Mouse (Mus musculus) lung, postnatal 0 days (tissue): ENCODE results near the gene Usp24.

Experiments
- CTCF ChIP-seq: IDR thresholded peaks from 2 replicates; pipeline ENCODE4 v1.5.1; 2016; ENCODE audit warnings: antibody characterized with exemption, mild to moderate bottlenecking
- EP300 ChIP-seq: IDR thresholded peaks from 2 replicates; pipeline ENCODE4 v1.6.1; 2016; ENCODE audit warnings: antibody characterized with exemption, mild to moderate bottlenecking, control low read depth

DNA sequence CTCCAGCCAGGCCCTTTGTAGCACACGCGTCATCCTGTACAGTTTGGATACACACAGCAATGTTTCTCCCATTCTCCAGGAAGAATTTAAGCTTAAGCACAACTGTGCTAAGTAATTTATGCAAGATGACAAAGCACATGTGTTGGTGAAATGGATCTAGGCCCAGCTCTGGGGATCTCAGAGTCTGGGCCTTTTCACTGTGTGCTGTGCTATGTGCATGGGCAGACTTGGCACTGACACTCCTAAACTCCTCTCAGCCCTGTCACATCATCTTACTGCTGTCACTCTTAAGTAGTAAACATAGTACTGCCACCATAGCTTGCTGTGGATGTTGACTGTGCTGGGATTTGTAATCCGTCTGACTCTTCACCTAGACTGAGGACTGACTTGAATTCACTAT lies 106.6 kb downstream of the Usp24 start:
- TF ChIP-seq CTCF (no peak), EP300 (no peak)
